Mouse (Mus musculus) liver, adult 2 months (tissue): ENCODE measurements around the gene Ndrg3. TPM values are rescaled to one million over a fixed set of nuclear protein-coding genes. Genes with fewer than 3 reads are reported as not detected.
A peak's percentile ranks its signal among the peaks of the same experiment; 100 is the strongest.

ENCODE experiments used
- DNase-seq: peaks from one replicate; pipeline ENCODE4 v3.0.0-alpha.2; 2011; ENCODE audit warnings: low read depth, low spot score; ENCODE audit errors: extremely low read depth
- H3K27ac ChIP-seq: fragments of 200-500 bp; replicated peaks from 2 replicates; pipeline ENCODE4 v1.5.1; 2012; ENCODE audit warnings: low read depth, mild to moderate bottlenecking, control low read depth, inconsistent platforms, low read length; ENCODE audit not compliant: insufficient read depth
- H3K27me3 ChIP-seq: fragments of 200-500 bp; 2 replicates; pipeline ENCODE4 v1.6.1; 2012; ENCODE audit warnings: mild to moderate bottlenecking, moderate library complexity, low read length, inconsistent platforms; ENCODE audit not compliant: control insufficient read depth, insufficient read depth
- H3K36me3 ChIP-seq: fragments of 200-500 bp; 2 replicates; pipeline ENCODE4 v1.6.1; 2012; ENCODE audit warnings: low read length, inconsistent platforms; ENCODE audit not compliant: control insufficient read depth, insufficient read depth
- H3K4me1 ChIP-seq: fragments of 200-500 bp; 2 replicates; pipeline ENCODE4 v1.6.1; 2011; ENCODE audit warnings: low read length; ENCODE audit not compliant: control insufficient read depth, insufficient read depth
- H3K4me3 ChIP-seq: fragments of 200-500 bp; 2 replicates; pipeline ENCODE4 v1.5.1; 2011; ENCODE audit warnings: low read depth, mild to moderate bottlenecking, control low read depth, low read length, moderate library complexity; ENCODE audit not compliant: insufficient read depth
- H3K79me2 ChIP-seq: fragments of 200-500 bp; 2 replicates; pipeline ENCODE4 v1.6.1; 2012; ENCODE audit warnings: inconsistent platforms, mild to moderate bottlenecking, low read length, moderate library complexity; ENCODE audit not compliant: control insufficient read depth, insufficient read depth
- H3K9ac ChIP-seq: fragments of 200-500 bp; 2 replicates; pipeline ENCODE4 v1.6.1; 2012; ENCODE audit warnings: low read depth, mild to moderate bottlenecking, control low read depth, inconsistent platforms, low read length
- CTCF ChIP-seq: fragments of 200-500 bp; IDR thresholded peaks from 2 replicates; pipeline ENCODE4 v1.5.1; 2011; ENCODE audit warnings: low read depth, low read length, control low read depth
- POLR2A ChIP-seq: fragments of 200-500 bp; IDR thresholded peaks from 2 replicates; pipeline ENCODE4 v1.6.1; 2011; ENCODE audit warnings: low read length, control low read depth; ENCODE audit not compliant: insufficient read depth; ENCODE audit errors: extremely low read depth
- WGBS: fragments of 180-500 bp; shearing (Covaris S2); methylation state at CpG from one replicate; pipeline ENCODE4 v1.1.7; 2018; 5-methylcytosine and 5-hydroxymethylcytosine counted together
- polyA plus RNA-seq: library from polyadenylated mRNA; depleted of rRNA; stranded (reverse); fragments of >200 nt; gene quantifications from 2 replicates; pipeline ENCODE4 v1.2.3, GENCODE M21; 2012
- total RNA-seq: library from RNA; depleted of rRNA; stranded (reverse); fragments of >200 nt; gene quantifications from 2 replicates; pipeline ENCODE4 v1.2.3, GENCODE M21; 2014

Gene Ndrg3
- total and polyA plus RNA-seq, 2 experiments = 9.1 to 20.8 TPM

- 74% methylated on average over 15 of the region's 15 CpGs for WGBS
- no peak overlapping the region for H3K9ac ChIP-seq
- H3K27ac ChIP-seq = no peak overlapping the region
- no peaks in the 10 kb centered on the region for H3K27me3 ChIP-seq
- TF ChIP-seq POLR2A = no peak
- TF ChIP-seq CTCF = no peak
- H3K36me3 ChIP-seq = no peaks in the 10 kb centered on the region
- H3K4me1 ChIP-seq = no peaks in the 10 kb centered on the region; the same call in 1 of the 2 replicates
- DNase-seq = no peak
- H3K79me2 ChIP-seq = no peaks in the 10 kb centered on the region
- H3K4me3 ChIP-seq = no peak overlapping the region
Observed at GRCm38 (mm10) chr2:156894496-156895265, 97.2 kb downstream of the Ndrg3 start.

- no peak overlapping the region for H3K4me3 ChIP-seq
- DNase-seq = no peak
- no peaks in the 10 kb centered on the region for H3K4me1 ChIP-seq
- no peaks in the 10 kb centered on the region for H3K36me3 ChIP-seq
- no peak overlapping the region for H3K9ac ChIP-seq
- no peak overlapping the region for H3K27ac ChIP-seq
- WGBS = 77% methylated on average over 6 of the region's 6 CpGs
- no peaks in the 10 kb centered on the region for H3K79me2 ChIP-seq
- no peaks in the 10 kb centered on the region for H3K27me3 ChIP-seq
- TF ChIP-seq POLR2A = no peak
- no peak for TF ChIP-seq CTCF
Observed at GRCm38 (mm10) chr2:156892821-156893220, 99.0 kb downstream of the Ndrg3 start.

GRCm38 (mm10) chr2:156892240-156892639 is 99.6 kb downstream of the Ndrg3 start:
- Histone ChIP-seq H3K79me2 (no peaks in the 10 kb centered on the region), H3K36me3 (no peaks in the 10 kb centered on the region), H3K9ac (no peak overlapping the region), H3K4me1 (no peaks in the 10 kb centered on the region), H3K27me3 (no peaks in the 10 kb centered on the region), H3K27ac (no peak overlapping the region), H3K4me3 (no peak overlapping the region)
- 68% methylated on average over 3 of the region's 3 CpGs for WGBS
- TF ChIP-seq CTCF (no peak), POLR2A (no peak)
- no peak for DNase-seq

- Histone ChIP-seq H3K9ac (no peak overlapping the region), H3K79me2 (no peaks in the 10 kb centered on the region), H3K27me3 (no peaks in the 10 kb centered on the region), H3K36me3 (no peaks in the 10 kb centered on the region), H3K27ac (no peak overlapping the region), H3K4me1 (no peaks in the 10 kb centered on the region), H3K4me3 (no peak overlapping the region)
- WGBS = 71% methylated on average over 3 of the region's 3 CpGs
- no peak for DNase-seq
- TF ChIP-seq POLR2A = no peak
- no peak for TF ChIP-seq CTCF
Observed at GRCm38 (mm10) chr2:156888490-156888889, 103.4 kb downstream of the Ndrg3 start.

GRCm38 (mm10) chr2:156887017-156887416 is 104.8 kb downstream of the Ndrg3 start, which contains the start of gene Sla2:
Gene Sla2 (minus strand): TSS chr2:156887192.
- Histone ChIP-seq H3K79me2 (no peaks in the 10 kb centered on the region), H3K9ac (0 out of 2 replicates have a peak within 1 kb of the TSS, but pooled peaks have one; percentile 12), H3K4me1 (no peaks in the 10 kb centered on the region), H3K27ac (no peak within 1 kb of the TSS), H3K36me3 (no peaks in the 10 kb centered on the region), H3K4me3 (no peak within 1 kb of the TSS), H3K27me3 (no peaks in the 10 kb centered on the region)
- no peak for DNase-seq
- WGBS = 78% methylated on average over 6 of the region's 6 CpGs
- TF ChIP-seq CTCF (no peak), POLR2A (no peak)

GRCm38 (mm10) chr2:156886084-156886631 is 105.7 kb downstream of the Ndrg3 start:
- H3K36me3 ChIP-seq = no peaks in the 10 kb centered on the region
- H3K27me3 ChIP-seq = no peaks in the 10 kb centered on the region
- DNase-seq = no peak
- no peak overlapping the region for H3K27ac ChIP-seq
- 80% methylated on average over 10 of the region's 10 CpGs for WGBS
- no peak for TF ChIP-seq POLR2A
- no peak for TF ChIP-seq CTCF
- H3K4me1 ChIP-seq = no peaks in the 10 kb centered on the region
- H3K79me2 ChIP-seq = no peaks in the 10 kb centered on the region
- H3K4me3 ChIP-seq = no peak overlapping the region
- H3K9ac ChIP-seq = 0 out of 2 replicates have a peak overlapping the region, but pooled peaks have one; percentile 12
